Mouse (Mus musculus) monocyte, adult 2 months (primary cell): ENCODE data around the gene Coro2b.

ENCODE experiments used
- DNase-seq, 2 experiments: peaks; one replicate each; pipeline ENCODE4 v3.0.0; 2022; ENCODE audit warnings: low spot score in 2 of 2, low read depth in 1 of 2

Coro2b gene

DNA sequence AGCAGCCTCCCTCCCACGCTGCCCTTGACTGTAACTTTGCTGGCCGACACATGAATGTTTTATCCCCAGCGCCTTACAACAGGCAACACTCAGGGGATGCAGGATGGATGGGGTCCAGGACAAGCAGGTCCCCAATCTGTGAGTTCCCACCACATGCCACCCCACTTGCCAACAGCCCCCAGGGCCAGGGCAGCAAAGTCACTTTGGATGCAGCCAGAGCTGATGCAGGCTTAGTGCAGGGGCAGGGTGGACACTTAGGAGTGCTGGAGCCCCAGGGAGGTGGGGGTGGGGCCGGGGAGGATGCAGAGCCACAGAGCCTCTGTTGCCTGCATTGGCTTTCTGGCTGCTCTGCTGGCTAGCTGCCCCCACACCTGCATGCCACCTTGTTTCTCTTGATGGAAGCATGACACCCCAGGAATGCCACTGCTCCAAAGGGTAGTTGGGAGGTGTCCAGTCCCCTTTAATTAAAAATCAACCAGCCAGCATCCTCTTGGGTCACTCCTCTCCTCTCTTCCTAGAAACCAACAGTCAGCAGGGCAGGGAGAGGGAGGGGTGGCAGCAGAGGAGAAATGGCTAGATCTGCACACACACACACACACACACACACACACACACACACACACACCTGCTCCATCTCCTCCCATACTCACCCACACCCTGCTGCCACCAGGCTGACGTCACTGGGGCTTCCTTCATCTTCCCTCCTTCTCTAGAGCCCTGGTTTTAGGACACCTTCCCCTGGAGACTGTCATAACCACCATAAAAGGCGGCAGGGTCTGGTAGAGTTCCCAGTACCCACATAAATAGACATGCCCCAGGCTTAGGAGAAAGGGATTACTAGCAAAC, 19.5 kb downstream of the Coro2b start:
- DNase-seq = no peak

DNA sequence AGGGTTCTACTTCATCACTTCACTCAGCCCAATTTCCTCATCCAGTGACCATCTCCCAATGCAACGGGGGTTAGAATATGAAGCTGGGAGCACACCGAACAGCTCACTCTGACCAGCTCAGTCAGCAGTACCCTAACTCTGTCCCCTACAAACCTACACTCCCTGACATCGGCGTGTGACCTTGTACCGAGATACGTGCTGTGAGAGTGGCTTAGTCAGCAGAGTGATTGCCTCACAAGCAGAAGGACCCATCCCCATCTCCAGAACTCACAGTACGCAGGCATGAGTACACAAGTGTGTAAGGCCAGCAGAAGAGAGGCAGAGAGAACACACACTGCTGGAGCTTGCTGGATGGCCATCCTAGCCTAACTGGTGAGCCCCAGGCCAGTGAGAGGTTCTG, 21.7 kb downstream of the Coro2b start:
- no peak for DNase-seq

GRCm38 (mm10) chr9:62513492-62514133, 23.2 kb downstream of the Coro2b start:
- no peak for DNase-seq

DNA sequence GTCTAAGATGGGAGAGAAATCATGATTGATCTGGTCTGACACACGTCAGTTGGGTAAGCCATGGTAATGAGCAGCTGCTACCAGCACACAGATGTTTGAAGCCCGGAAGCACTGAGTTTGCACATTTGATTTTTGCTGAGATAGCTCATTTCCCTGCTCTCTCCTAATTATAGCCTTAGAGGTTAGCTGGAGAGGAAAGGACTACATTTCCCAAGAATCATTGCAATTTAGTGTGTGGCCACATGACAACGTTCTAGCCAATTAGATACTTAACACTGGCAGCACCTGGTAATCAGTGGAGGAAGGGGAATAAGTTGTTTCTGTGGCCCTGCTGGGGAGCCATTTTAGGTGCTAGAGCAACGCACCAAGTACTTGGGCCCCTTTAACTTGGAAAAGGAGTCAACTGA, 26.3 kb downstream of the Coro2b start:
- DNase-seq = no peak

GRCm38 (mm10) chr9:62509617-62510016, 27.2 kb downstream of the Coro2b start:
- no peak for DNase-seq

DNA sequence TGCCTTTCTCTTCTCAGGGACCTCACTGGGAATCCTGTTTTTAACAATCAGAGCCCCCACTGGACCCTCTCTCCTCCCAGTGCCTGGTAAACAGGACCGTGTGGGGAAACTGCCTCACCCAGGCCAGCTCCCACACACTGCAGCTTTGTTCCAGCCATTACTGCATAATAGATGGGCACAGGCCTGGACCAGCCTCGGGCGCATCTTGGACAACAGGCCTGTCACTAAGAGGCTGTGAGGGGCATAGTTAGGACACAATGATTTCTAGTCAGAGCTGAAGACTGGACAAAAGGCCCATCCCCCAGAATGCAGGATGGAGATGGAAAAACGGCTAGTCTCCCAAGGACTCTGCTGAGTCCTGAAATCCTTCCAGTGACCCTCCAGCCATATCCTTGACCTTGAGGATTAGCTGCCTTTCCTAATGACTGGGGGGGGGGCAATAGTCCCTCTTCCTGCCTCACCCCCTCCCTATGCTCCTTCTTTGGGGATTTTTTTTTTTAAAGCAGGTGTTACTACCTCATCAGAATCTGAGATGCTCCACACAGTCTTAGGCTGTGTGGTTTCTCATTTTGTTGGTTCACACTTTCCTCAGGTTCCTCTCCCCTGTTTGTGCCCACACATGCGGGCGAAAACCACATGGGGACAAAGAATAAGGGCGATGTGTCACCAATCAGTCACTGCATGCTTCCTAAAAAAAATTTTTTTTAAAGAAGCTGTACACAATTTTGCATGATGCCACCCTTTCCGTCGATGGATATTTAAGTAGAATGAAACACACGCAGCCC, 27.9 kb downstream of the Coro2b start:
- no peak for DNase-seq

- DNase-seq = no peak
Observed at GRCm38 (mm10) chr9:62506467-62507067, 30.3 kb downstream of the Coro2b start.

DNA sequence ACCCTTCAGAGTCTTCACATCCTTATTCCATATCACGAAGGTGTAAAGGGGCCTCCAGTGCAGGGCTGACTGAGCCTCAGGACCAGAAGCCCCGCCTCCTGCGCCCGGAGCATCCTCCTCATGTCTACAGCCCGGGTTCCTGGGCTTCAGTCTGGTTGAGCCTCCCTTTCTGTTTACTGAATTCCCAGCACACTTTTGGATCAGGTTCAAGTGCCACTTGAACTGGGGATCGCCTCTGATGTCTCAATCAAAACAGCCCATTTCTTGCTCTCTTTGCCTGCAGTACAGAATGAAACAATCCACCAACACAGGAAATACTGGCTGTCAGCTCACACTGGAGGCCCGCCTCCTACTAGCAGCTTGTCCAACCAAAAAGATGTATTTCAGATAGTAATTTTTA, 32.7 kb downstream of the Coro2b start:
- no peak for DNase-seq

GRCm38 (mm10) chr9:62502361-62502760, 34.5 kb downstream of the Coro2b start:
- DNase-seq = no peak

DNA sequence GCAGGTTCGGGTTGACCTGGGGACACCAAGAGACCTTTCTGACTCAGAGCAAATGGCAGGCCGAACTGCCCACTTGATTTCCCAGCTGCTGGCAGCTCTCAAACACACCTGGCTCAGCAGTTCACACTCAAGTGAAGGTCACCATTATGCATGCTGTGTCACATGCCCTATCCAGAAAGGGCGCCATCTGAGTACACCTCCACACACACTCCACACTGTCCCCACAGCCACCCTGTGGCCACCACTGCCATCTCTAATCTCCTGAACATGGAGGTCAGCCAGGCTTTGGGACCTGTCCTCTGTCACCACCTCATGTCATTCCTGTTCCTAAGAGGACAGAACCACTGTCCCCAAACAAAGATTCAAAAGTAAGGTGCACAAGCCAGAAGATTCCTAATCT, 35.3 kb downstream of the Coro2b start:
- no peak for DNase-seq

- no peak for DNase-seq
Observed at GRCm38 (mm10) chr9:62500007-62500406, 36.8 kb downstream of the Coro2b start.

GRCm38 (mm10) chr9:62498945-62499344, 37.9 kb downstream of the Coro2b start:
- no peak for DNase-seq

- no peak for DNase-seq
Observed at GRCm38 (mm10) chr9:62497135-62498092, 39.4 kb downstream of the Coro2b start.

GRCm38 (mm10) chr9:62492306-62492990, 44.4 kb downstream of the Coro2b start:
- no peak for DNase-seq

GRCm38 (mm10) chr9:62491611-62492010, 45.2 kb downstream of the Coro2b start:
- DNase-seq = no peak

- DNase-seq = no peak
Observed at GRCm38 (mm10) chr9:62491104-62491503, 45.7 kb downstream of the Coro2b start.

- DNase-seq = no peak
Observed at GRCm38 (mm10) chr9:62484107-62484506, 52.7 kb downstream of the Coro2b start.

DNA sequence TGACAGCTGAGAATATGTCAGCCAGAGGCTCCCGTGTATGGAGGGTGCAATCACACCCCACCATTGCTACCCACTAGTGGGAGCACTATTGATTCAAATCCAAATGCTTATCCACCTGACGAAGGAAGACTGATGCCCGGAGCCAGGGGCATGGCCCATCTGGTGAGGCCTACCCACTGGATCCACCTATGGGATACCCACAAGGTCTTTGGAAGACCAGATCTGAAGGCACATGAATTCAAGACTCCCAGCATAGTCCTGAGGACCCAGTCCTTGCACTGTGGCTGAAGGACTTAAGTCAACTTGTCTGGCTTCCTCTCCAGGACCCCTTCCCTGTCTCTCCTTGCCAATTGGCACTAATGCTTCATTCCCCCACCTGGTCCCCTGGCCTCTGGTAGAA, 54.1 kb downstream of the Coro2b start:
- DNase-seq = no peak

DNA sequence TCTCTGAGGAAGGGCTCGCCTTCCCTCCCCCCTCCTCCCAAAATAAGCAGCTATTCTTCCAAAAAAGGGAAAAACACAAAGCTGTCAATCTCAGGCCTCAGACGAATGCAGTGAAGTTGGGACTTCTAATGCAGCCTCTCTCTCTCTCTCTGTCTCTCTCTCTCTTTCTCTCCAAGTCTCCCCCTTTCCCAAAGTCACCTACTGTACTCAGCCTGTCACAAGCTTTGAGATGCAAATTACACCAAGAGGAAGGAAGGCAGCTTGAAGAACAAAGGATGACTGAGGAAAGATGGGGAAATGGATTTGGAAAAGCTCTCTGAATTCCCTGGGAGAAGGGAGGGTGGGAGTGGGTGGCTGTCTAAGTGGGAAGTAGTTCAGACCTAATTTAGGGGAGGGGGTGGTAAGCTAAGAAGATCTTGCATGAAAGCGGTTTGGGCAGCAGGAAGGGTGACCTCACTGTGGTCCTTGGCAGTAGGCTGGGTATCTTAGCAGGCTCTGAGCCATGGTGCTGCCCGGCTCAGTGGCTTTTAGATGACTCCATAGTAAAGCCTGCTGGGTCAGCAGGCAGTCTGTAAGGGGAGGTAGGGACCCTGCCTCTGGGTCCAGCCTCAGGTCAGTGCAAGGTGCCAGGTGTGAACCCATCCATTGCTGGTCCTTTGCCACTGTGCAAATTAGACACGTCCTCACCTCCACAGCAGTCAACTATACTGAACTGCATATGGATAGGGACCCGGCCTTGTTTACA, 55.8 kb downstream of the Coro2b start:
- DNase-seq = no peak
